Mouse (Mus musculus): ENCODE measurements at regions not wholly inside any gene's neighbourhood (a gene's known extent, or its start where the extent isn't known, plus 50 kb on each side); places are given as distances from the start of the nearest gene placed in this dataset.

GRCm38 (mm10) chr10:84302821-84303520, 137.4 kb downstream of the Nuak1 start:
- no peak for TF ChIP-seq CTCF (IDR thresholded peaks at IDR 0.05; ENCODE audit: borderline replicate concordance, extremely low read depth, insufficient read depth, insufficient read length)
- no peak for TF ChIP-seq POLR2A (IDR thresholded peaks at IDR 0.05; ENCODE audit: borderline replicate concordance, extremely low read depth, insufficient read depth, insufficient read length, poor library complexity, severe bottlenecking)

All from brain, embryonic 14.5 days (tissue).